Mouse (Mus musculus) small intestine, adult 2 months (tissue): Measurements from ENCODE around the gene Wrap53.

Experiments used
- CTCF ChIP-seq: fragments of 200-500 bp; IDR thresholded peaks from 2 replicates; pipeline ENCODE4 v1.5.1; 2012; ENCODE audit warnings: low read depth, mild to moderate bottlenecking, control low read depth, inconsistent platforms, low read length, moderate library complexity, mixed read lengths; ENCODE audit not compliant: insufficient replicate concordance, insufficient read length; ENCODE audit errors: extremely low read depth
- POLR2A ChIP-seq: fragments of 200-500 bp; IDR thresholded peaks from 2 replicates; pipeline ENCODE4 v1.6.1; 2012; ENCODE audit warnings: low read depth, mild to moderate bottlenecking, control low read depth, inconsistent platforms, low read length, moderate library complexity

DNA sequence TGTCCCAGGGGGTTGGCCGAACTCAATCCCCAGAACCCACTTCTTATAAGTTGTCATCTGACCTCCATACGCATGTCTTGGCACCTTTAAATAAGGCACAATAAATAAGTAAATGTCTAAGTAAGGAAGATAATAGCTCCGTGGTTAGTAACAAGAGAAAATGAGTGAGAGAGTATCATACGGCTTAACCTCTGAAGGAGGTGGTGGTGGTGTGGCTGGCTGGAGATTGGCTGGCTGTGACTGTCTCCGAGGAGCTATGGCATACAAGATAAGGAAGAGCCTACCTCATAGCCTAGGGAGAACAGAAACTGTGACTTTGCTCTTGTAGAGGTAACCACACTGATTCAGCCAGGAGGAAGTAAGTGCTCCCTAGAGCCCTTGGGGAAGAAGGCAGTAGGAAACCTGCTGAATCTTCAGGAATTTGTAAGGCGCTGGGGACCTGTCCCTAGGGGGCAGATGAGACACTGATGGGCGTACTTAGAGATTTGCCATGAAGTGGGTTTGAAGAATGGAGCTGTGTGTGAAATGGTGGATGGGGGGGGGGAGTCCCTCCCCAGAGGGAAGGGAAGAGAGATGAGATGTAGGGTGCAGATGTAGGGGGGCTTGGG is 5.8 kb upstream of the Wrap53 start:
- TF ChIP-seq POLR2A: no peak
- TF ChIP-seq CTCF: no peak
